Mouse (Mus musculus) intestine, embryonic 16.5 days (tissue): Measurements from ENCODE around the gene Pik3r5. TPM values are rescaled to one million over a fixed set of nuclear protein-coding genes. Genes with fewer than 3 reads are reported as not detected.

Experiments used
- ATAC-seq: fragments of 200-750 bp; cut with Nextera tagmentation; 2 replicates; pipeline ENCODE4 v1.8.0; 2017; ENCODE audit warnings: moderate TSS enrichment, moderate library complexity
- H3K27ac ChIP-seq: fragments of 300-500 bp; sonication (generic); 2 replicates; pipeline ENCODE4 v1.5.1; 2014; ENCODE audit warnings: mild to moderate bottlenecking, low read length
- H3K27me3 ChIP-seq: fragments of 300-500 bp; sonication (generic); replicated peaks from 2 replicates; pipeline ENCODE4 v1.6.1; 2014; ENCODE audit warnings: low read length, control low read depth, mixed read lengths; ENCODE audit not compliant: control insufficient read depth, insufficient read depth
- H3K36me3 ChIP-seq: fragments of 300-500 bp; sonication (generic); 2 replicates; pipeline ENCODE4 v1.6.1; 2014; ENCODE audit warnings: low read length, control low read depth; ENCODE audit not compliant: control insufficient read depth, insufficient read depth
- H3K4me1 ChIP-seq: fragments of 300-500 bp; sonication (generic); 2 replicates; pipeline ENCODE4 v1.6.1; 2014; ENCODE audit warnings: low read length, control low read depth, mixed read lengths; ENCODE audit not compliant: control insufficient read depth, insufficient read depth
- H3K4me2 ChIP-seq: fragments of 300-500 bp; sonication (generic); 2 replicates; pipeline ENCODE4 v1.6.1; 2014; ENCODE audit warnings: low read depth, low read length, control low read depth
- H3K4me3 ChIP-seq: fragments of 300-500 bp; sonication (generic); 2 replicates; pipeline ENCODE4 v1.5.1; 2014; ENCODE audit warnings: mild to moderate bottlenecking, low read length
- H3K9ac ChIP-seq: fragments of 300-500 bp; sonication (generic); 2 replicates; pipeline ENCODE4 v1.6.1; 2014; ENCODE audit warnings: low read depth, low read length
- H3K9me3 ChIP-seq: fragments of 300-500 bp; sonication (generic); 2 replicates; pipeline ENCODE4 v1.6.1; 2016; ENCODE audit warnings: low read length, control low read depth; ENCODE audit not compliant: control insufficient read depth
- WGBS: fragments of 180-500 bp; shearing (Covaris S2); extraction: QIAGEN DNeasy Blood & Tissue Kit; methylation state at CpG from one replicate; pipeline ENCODE4 v1.1.7; 2014; 5-methylcytosine and 5-hydroxymethylcytosine counted together
- polyA plus RNA-seq: library from polyadenylated mRNA; unstranded; fragments of >200 nt; fragmentation: Nextera tagmentation; extraction: Ambion mirVana; gene quantifications from 2 replicates; pipeline ENCODE4 v1.2.1, GENCODE M21; 2015

The Pik3r5 gene
- polyA plus RNA-seq, 1 experiment from 2014 or later: 0.54 TPM

DNA sequence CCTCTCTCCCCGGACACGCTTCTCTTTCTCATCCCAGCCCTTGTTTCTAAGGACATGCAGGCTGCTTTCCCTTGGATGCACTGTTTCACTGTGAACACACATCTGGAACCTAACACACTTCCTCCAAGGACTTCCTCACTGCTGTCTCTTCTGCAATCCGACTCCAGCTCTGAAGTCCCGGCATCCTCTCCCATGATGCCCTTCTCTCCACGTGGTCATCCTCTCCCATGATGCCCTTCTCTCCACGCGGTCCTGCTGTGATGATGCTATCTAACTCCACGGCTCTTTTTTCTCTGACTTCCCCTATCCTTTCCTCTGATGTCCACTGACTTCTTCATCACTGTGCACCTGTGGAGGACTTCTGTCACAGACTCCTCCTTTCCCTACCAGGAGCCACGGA lies 8.2 kb downstream of the Pik3r5 start:
- Histone ChIP-seq H3K9ac (no peak overlapping the region), H3K4me1 (no peaks in the 10 kb centered on the region), H3K9me3 (no peaks in the 10 kb centered on the region), H3K36me3 (no peaks in the 10 kb centered on the region), H3K27me3 (no peaks in the 10 kb centered on the region; the same call in 1 of the 2 replicates), H3K27ac (no peak overlapping the region), H3K4me3 (no peak overlapping the region), H3K4me2 (no peak overlapping the region)
- 75% methylated on average over 9 of the region's 9 CpGs for WGBS
- ATAC-seq: no peak

GRCm38 (mm10) chr11:68440965-68441364 lies 9.0 kb downstream of the Pik3r5 start:
- ATAC-seq: no peak
- Histone ChIP-seq H3K9ac (no peak overlapping the region), H3K27me3 (no peaks in the 10 kb centered on the region), H3K36me3 (no peaks in the 10 kb centered on the region), H3K4me1 (no peaks in the 10 kb centered on the region), H3K27ac (no peak overlapping the region), H3K4me3 (no peak overlapping the region), H3K4me2 (no peak overlapping the region), H3K9me3 (no peaks in the 10 kb centered on the region)
- 66% methylated on average over 5 of the region's 5 CpGs for WGBS

GRCm38 (mm10) chr11:68442346-68442745 lies 10.4 kb downstream of the Pik3r5 start:
- no peak for ATAC-seq
- Histone ChIP-seq H3K9ac (no peak overlapping the region), H3K36me3 (no peaks in the 10 kb centered on the region), H3K27me3 (no peaks in the 10 kb centered on the region), H3K4me3 (no peak overlapping the region), H3K4me1 (no peaks in the 10 kb centered on the region), H3K27ac (no peak overlapping the region), H3K9me3 (no peaks in the 10 kb centered on the region), H3K4me2 (no peak overlapping the region)
- 79% methylated on average over 8 of the region's 8 CpGs for WGBS

DNA sequence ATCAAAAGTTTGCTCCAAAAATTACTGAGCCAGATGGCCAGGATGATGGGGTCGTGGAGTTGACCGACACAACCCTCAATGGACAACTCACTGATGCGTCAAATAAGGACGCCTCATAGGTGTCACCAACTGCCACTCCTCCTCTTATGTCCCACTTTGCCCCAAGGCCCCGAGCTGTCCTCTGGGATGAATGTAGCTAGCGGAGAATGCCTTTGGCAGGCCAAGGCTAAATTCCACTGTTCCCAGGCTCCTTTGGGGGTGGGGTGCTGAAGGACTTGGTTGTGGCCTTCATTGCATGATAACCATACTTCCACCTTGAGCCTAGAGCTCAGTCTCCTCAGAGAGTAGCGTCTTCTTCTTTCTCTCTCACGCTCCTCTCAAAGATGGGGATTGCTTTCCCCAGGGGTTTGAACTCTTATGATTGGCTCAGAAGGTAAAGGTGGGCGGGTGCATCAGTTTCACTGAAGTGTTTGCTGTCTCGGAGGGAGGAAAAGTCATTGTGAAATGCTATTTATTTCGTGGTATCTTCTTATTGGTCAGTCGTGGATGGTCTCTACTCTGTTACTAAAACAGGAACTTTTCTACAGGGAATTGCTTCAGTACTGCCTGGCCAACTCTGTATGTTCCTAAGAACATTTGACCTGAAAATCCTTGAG lies 11.2 kb downstream of the Pik3r5 start:
- H3K36me3 ChIP-seq: no peaks in the 10 kb centered on the region
- H3K4me2 ChIP-seq: no peak overlapping the region
- no peak overlapping the region for H3K4me3 ChIP-seq
- 81% methylated on average over 12 of the region's 12 CpGs for WGBS
- H3K9me3 ChIP-seq: no peaks in the 10 kb centered on the region
- H3K4me1 ChIP-seq: no peaks in the 10 kb centered on the region
- no peak overlapping the region for H3K27ac ChIP-seq
- H3K27me3 ChIP-seq: no peaks in the 10 kb centered on the region
- no peak for ATAC-seq
- H3K9ac ChIP-seq: no peak overlapping the region

GRCm38 (mm10) chr11:68445901-68446300 lies 14.0 kb downstream of the Pik3r5 start:
- 87% methylated on average over 4 of the region's 4 CpGs for WGBS
- H3K4me2 ChIP-seq: no peak overlapping the region
- H3K27ac ChIP-seq: no peak overlapping the region
- H3K36me3 ChIP-seq: no peaks in the 10 kb centered on the region
- H3K9ac ChIP-seq: no peak overlapping the region
- H3K9me3 ChIP-seq: no peaks in the 10 kb centered on the region
- H3K4me3 ChIP-seq: no peak overlapping the region
- 0 out of 2 replicates have a peak, but pooled peaks cover under 1% of the 10 kb centered on the region for H3K4me1 ChIP-seq
- ATAC-seq: no peak
- no peaks in the 10 kb centered on the region for H3K27me3 ChIP-seq

DNA sequence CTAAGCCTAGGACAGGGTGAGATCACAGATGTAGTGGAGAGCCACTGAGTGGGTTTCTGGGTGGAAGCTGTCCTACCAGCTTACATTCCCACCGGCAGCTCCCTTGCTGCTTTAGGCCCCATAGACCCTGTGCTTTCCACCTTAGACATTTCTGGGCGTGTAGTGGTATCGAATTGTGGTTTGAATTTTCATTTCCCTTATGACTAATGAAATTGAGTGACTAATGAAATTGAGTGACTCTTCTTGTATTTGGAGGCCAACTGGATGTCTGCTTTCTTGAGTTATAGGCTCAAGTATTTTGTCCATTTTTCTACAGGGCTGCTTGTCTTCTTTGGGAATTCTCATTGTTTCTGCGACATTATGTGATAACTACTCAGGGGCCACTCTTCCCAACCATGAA lies 14.6 kb downstream of the Pik3r5 start:
- Histone ChIP-seq H3K4me3 (no peak overlapping the region), H3K9me3 (no peaks in the 10 kb centered on the region), H3K9ac (no peak overlapping the region), H3K4me2 (no peak overlapping the region), H3K36me3 (no peaks in the 10 kb centered on the region), H3K27ac (no peak overlapping the region), H3K4me1 (0 out of 2 replicates have a peak, but pooled peaks cover 5% of the 10 kb centered on the region), H3K27me3 (no peaks in the 10 kb centered on the region)
- WGBS: 91% methylated on average over 4 of the region's 4 CpGs
- ATAC-seq: no peak

DNA sequence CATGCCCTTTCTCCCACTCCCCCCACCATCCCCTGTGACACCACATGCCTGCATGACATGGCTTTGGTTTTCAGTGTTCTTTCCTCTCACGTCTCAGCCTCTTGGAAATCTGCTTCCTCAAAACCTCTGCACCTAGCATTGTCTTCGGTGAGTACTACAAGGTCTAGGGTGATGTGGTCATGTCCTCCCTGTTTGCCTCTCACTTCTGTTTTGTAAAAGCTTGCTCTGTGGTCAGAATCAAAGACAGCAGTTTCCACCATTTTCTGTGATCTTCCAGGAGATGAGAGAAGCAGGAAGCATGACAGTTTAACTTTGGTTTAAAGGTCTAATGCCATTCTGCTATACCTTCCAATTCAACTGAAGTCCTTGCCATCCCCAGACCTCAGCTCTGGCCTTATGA lies 15.3 kb downstream of the Pik3r5 start:
- no peaks in the 10 kb centered on the region for H3K36me3 ChIP-seq
- 89% methylated on average over 2 of the region's 2 CpGs for WGBS
- H3K4me2 ChIP-seq: no peak overlapping the region
- H3K4me1 ChIP-seq: 0 out of 2 replicates have a peak, but pooled peaks cover 5% of the 10 kb centered on the region
- no peak overlapping the region for H3K27ac ChIP-seq
- H3K27me3 ChIP-seq: no peaks in the 10 kb centered on the region
- H3K9ac ChIP-seq: no peak overlapping the region
- ATAC-seq: no peak
- no peaks in the 10 kb centered on the region for H3K9me3 ChIP-seq
- H3K4me3 ChIP-seq: no peak overlapping the region

DNA sequence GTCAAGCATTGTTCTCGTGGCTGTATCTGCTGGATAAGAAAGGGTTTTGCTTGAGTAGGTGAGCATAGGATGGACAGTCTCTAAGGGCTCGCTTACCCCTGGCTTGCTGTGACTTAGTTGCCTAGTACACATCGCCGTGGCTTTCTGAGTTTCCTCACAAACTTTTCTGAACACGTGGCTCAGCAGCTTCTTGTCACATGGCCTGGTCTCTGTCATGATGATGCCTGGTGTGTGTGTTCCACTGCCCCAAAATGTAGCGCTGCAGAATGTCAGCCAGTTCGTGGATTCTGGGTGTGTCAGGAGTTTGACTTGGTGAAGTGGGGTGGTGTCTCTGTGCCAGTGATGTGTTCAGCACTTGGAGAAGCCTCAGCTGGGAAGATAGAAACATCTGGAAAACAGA lies 16.4 kb downstream of the Pik3r5 start:
- H3K4me1 ChIP-seq: 0 out of 2 replicates have a peak, but pooled peaks cover 5% of the 10 kb centered on the region
- no peaks in the 10 kb centered on the region for H3K27me3 ChIP-seq
- H3K4me2 ChIP-seq: no peak overlapping the region
- H3K27ac ChIP-seq: no peak overlapping the region
- H3K9ac ChIP-seq: no peak overlapping the region
- H3K9me3 ChIP-seq: no peaks in the 10 kb centered on the region
- ATAC-seq: no peak
- no peaks in the 10 kb centered on the region for H3K36me3 ChIP-seq
- WGBS: 81% methylated on average over 7 of the region's 7 CpGs
- H3K4me3 ChIP-seq: no peak overlapping the region

DNA sequence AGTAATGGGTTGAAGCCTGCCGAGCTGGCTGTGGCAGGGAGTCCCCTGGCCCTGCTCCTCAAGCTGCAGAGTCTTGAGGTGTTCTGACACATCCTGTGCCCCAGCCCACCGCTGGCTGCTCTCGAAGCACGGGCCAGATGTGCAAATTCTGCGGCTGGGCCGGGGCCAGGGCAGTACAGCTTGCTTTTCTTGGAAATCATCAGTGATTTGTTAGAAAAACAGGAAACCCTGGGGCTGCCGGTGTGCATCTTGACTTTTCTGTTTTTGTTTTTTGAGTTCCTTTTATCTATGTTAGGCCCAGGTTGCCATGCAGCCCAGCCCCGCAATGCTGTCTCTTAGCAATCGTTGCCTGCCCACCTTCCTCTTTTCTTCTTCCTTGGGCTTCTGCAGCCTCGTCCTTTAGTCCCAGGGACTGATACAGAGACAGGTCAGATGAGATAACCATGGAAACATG lies 19.4 kb downstream of the Pik3r5 start:
- Histone ChIP-seq H3K27me3 (no peaks in the 10 kb centered on the region), H3K9me3 (no peaks in the 10 kb centered on the region), H3K36me3 (no peaks in the 10 kb centered on the region), H3K9ac (no peak overlapping the region), H3K4me3 (no peak overlapping the region), H3K27ac (no peak overlapping the region), H3K4me1 (0 out of 2 replicates have a peak, but pooled peaks cover 5% of the 10 kb centered on the region), H3K4me2 (no peak overlapping the region)
- no peak for ATAC-seq
- WGBS: 51% methylated on average over 10 of the region's 10 CpGs
